Mouse (Mus musculus) limb, embryonic 14.5 days (tissue): Measurements from ENCODE around the gene Sco1. TPM values are rescaled to one million over a fixed set of nuclear protein-coding genes. Genes with fewer than 3 reads are reported as not detected.

Experiments used
- ATAC-seq: fragments of 200-750 bp; cut with Nextera tagmentation; 2 replicates; pipeline ENCODE4 v1.8.0; 2017; ENCODE audit warnings: low read depth, moderate number of reproducible peaks, moderate TSS enrichment; ENCODE audit not compliant: low FRiP score
- DNase-seq: peaks from one replicate; pipeline ENCODE4 v3.0.0-alpha.2; 2015; ENCODE audit warnings: low spot score
- H3K27ac ChIP-seq: fragments of 300-500 bp; sonication (generic); replicated peaks from 2 replicates; pipeline ENCODE4 v1.5.1; 2014; ENCODE audit warnings: low read depth, mild to moderate bottlenecking, low read length, moderate library complexity, mixed read lengths
- H3K27me3 ChIP-seq: fragments of 300-500 bp; sonication (generic); 2 replicates; pipeline ENCODE4 v1.6.1; 2014; ENCODE audit warnings: low read length, mixed read lengths; ENCODE audit not compliant: control insufficient read depth, insufficient read depth
- H3K36me3 ChIP-seq: fragments of 300-500 bp; sonication (generic); 2 replicates; pipeline ENCODE4 v1.6.1; 2014; ENCODE audit warnings: mild to moderate bottlenecking, low read length, moderate library complexity, mixed read lengths; ENCODE audit not compliant: control insufficient read depth, insufficient read depth
- H3K4me1 ChIP-seq: fragments of 300-500 bp; sonication (generic); 2 replicates; pipeline ENCODE4 v1.6.1; 2014; ENCODE audit warnings: antibody characterized with exemption, low read length, mixed read lengths; ENCODE audit not compliant: control insufficient read depth, insufficient read depth
- H3K4me2 ChIP-seq: fragments of 300-500 bp; sonication (generic); replicated peaks from 2 replicates; pipeline ENCODE4 v1.6.1; 2014; ENCODE audit warnings: low read depth, mild to moderate bottlenecking, low read length, moderate library complexity; ENCODE audit not compliant: severe bottlenecking
- H3K4me3 ChIP-seq: fragments of 300-500 bp; sonication (generic); replicated peaks from 2 replicates; pipeline ENCODE4 v1.5.1; 2014; ENCODE audit warnings: low read length
- H3K9ac ChIP-seq: fragments of 300-500 bp; sonication (generic); 2 replicates; pipeline ENCODE4 v1.6.1; 2014; ENCODE audit warnings: mild to moderate bottlenecking, low read depth, low read length, moderate library complexity; ENCODE audit not compliant: severe bottlenecking
- H3K9me3 ChIP-seq: fragments of 300-500 bp; sonication (generic); 2 replicates; pipeline ENCODE4 v1.6.1; 2016; ENCODE audit warnings: low read length; ENCODE audit not compliant: control insufficient read depth
- POLR2A ChIP-seq: fragments of 200-500 bp; IDR thresholded peaks from 2 replicates; pipeline ENCODE4 v1.8.0; 2012; ENCODE audit warnings: inconsistent platforms, mild to moderate bottlenecking, moderate library complexity, borderline replicate concordance; ENCODE audit not compliant: insufficient read depth, insufficient read length; ENCODE audit errors: extremely low read depth
- WGBS: fragments of 180-500 bp; shearing (Covaris S2); extraction: QIAGEN DNeasy Blood & Tissue Kit; methylation state at CpG from one replicate; pipeline ENCODE4 v1.1.7; 2014; 5-methylcytosine and 5-hydroxymethylcytosine counted together
- polyA plus RNA-seq, 2 experiments: library from polyadenylated mRNA; depleted of rRNA in 1 of 2; stranded (reverse) in 1 of 2; unstranded in 1 of 2; fragments of >200 nt; fragmentation: Nextera tagmentation in 1 of 2; extraction: Ambion mirVana in 1 of 2; gene quantifications; 2 replicates each; pipeline versions ENCODE4 v1.2.1 to v1.2.3; 2012 to 2014

The Sco1 gene
- polyA plus RNA-seq, 2 experiments: 8.8 to 15.8 TPM

GRCm38 (mm10) chr11:67047199-67047598, 5.3 kb upstream of the Sco1 start:
- Histone ChIP-seq H3K36me3 (peaks cover 13% of the 10 kb centered on the region), H3K27ac (no peak overlapping the region), H3K4me1 (0 out of 2 replicates have a peak, but pooled peaks cover 3% of the 10 kb centered on the region), H3K9me3 (no peaks in the 10 kb centered on the region), H3K27me3 (no peaks in the 10 kb centered on the region), H3K9ac (no peak overlapping the region), H3K4me2 (no peak overlapping the region), H3K4me3 (no peak overlapping the region)
- WGBS: 90% methylated on average over 5 of the region's 5 CpGs
- ATAC-seq (no peak), DNase-seq (no peak)
- no peak for TF ChIP-seq POLR2A

DNA sequence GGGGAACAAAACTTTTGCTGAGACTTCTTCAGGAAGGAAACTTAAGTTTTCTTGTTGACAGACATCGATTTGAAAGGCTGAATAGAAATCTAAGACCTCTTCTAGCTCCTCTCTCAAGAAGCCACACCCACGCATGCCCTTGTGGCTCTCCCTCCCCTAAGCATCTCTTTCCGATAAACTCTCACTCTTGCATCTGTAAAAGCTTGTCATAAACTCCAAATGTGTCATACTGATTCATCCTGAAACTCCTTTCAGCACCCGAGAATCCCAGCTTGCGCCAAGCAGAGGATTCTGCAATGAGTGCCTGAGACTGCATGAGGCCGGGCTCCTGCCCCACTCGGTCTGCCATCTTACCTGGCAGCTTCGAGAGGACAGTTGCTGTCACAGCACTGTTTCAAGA, 4.0 kb upstream of the Sco1 start:
- Histone ChIP-seq H3K27ac (no peak overlapping the region), H3K4me3 (no peak overlapping the region), H3K4me2 (no peak overlapping the region), H3K9me3 (no peaks in the 10 kb centered on the region), H3K9ac (no peak overlapping the region), H3K4me1 (peaks cover 7% of the 10 kb centered on the region), H3K36me3 (peaks cover 11% of the 10 kb centered on the region), H3K27me3 (no peaks in the 10 kb centered on the region)
- TF ChIP-seq POLR2A: no peak
- 87% methylated on average over 8 of the region's 8 CpGs for WGBS
- DNase-seq (no peak), ATAC-seq (no peak)

DNA sequence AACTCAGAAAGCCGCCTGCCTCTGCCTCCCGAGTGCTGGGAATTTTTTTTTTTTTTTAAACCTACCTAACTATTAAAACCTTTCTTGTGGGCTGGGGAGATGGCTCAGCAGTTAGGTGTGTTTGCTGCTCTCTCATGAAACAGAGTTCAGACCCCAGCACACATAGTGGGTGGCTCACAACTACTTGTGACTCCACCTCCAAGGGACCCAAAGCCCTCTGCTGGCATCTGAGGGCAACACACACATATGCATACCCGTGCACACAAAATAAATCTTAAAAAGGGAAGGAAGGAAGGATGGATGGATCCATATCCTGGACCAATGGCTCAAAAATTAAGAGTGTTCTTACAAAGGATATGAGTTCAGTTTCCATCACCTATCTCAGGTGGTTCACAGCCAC, 3.2 kb upstream of the Sco1 start:
- Histone ChIP-seq H3K4me2 (no peak overlapping the region), H3K36me3 (peaks cover 8% of the 10 kb centered on the region), H3K9me3 (no peaks in the 10 kb centered on the region), H3K9ac (no peak overlapping the region), H3K27ac (no peak overlapping the region), H3K4me1 (peaks cover 10% of the 10 kb centered on the region), H3K27me3 (no peaks in the 10 kb centered on the region), H3K4me3 (no peak overlapping the region)
- no peak for ATAC-seq
- WGBS: 89% methylated on average over 3 of the region's 3 CpGs
- DNase-seq: no peak
- no peak for TF ChIP-seq POLR2A

DNA sequence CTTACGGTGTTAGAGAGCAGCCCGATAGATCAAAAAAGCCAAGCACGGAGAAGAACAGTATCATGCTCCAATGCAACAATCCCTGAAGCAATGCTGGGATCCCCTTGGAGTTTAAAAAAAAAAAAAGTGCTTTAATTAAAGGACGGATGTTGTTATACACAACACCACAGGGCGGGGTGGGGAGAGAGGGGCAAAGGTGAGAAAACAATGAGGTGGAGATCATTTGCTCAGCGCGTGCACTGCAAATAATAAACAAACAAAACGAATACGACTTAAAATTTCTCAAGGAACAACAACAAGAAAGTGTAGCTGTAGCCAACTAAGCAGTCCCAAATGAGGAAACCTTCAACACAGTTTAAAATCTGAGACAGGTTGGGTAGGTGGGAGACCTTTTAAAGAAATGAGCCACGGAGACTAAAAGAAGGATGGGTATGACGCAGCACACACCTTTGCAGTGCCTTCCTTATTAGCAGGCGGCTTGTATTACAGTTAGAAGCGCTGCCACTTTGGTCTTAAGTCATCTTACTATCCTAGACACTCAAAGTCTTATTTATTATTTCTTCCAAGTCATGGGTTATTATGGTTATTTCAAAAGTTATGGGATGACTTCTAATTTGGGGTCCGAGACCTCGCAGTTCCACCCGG, 672 bp upstream of the Sco1 start:
- Histone ChIP-seq H3K27me3 (no peaks in the 10 kb centered on the region), H3K9ac (peak overlapping the region; percentile 84), H3K9me3 (no peaks in the 10 kb centered on the region), H3K27ac (peak overlapping the region; percentile 71), H3K4me3 (peak overlapping the region; percentile 95), H3K4me1 (peaks cover 10% of the 10 kb centered on the region), H3K36me3 (peaks cover 14% of the 10 kb centered on the region), H3K4me2 (peak overlapping the region; percentile 71)
- ATAC-seq (peak; percentile 28; the same call in 1 of the 2 replicates), DNase-seq (peak; percentile 14)
- WGBS: 6% methylated on average over 16 of the region's 16 CpGs
- TF ChIP-seq POLR2A: no peak

- Histone ChIP-seq H3K4me1 (peaks cover 10% of the 10 kb centered on the region), H3K36me3 (peaks cover 44% of the 10 kb centered on the region)
These were observed 2.4 kb downstream of the Sco1 start for GRCm38 (mm10) chr11:67054754-67055365.

More at GRCm38 (mm10) chr11:67054754-67055365, 2.4 kb downstream of the Sco1 start:
- Histone ChIP-seq H3K4me3 (no peak overlapping the region), H3K9ac (no peak overlapping the region), H3K9me3 (no peaks in the 10 kb centered on the region), H3K27me3 (no peaks in the 10 kb centered on the region), H3K27ac (no peak overlapping the region), H3K4me2 (no peak overlapping the region)
- no peak for DNase-seq
- WGBS: 88% methylated on average over 8 of the region's 8 CpGs
- no peak for TF ChIP-seq POLR2A
- no peak for ATAC-seq
